Mouse (Mus musculus) kidney, embryonic 14.5 days (tissue): ENCODE measurements around the gene Primpol. TPM values are rescaled to one million over a fixed set of nuclear protein-coding genes. Genes with fewer than 3 reads are reported as not detected.

Source experiments
- ATAC-seq: fragments of 200-750 bp; cut with Nextera tagmentation; 2 replicates; pipeline ENCODE4 v1.8.0; 2017; ENCODE audit warnings: moderate number of reproducible peaks, mild to moderate bottlenecking, moderate TSS enrichment, moderate library complexity; ENCODE audit not compliant: low FRiP score, low TSS enrichment
- H3K27ac ChIP-seq: fragments of 300-500 bp; sonication (generic); 2 replicates; pipeline ENCODE4 v1.5.1; 2014; ENCODE audit warnings: low read depth, mild to moderate bottlenecking, low read length, moderate library complexity, mixed read lengths
- H3K27me3 ChIP-seq: fragments of 300-500 bp; sonication (generic); 2 replicates; pipeline ENCODE4 v1.6.1; 2014; ENCODE audit warnings: mild to moderate bottlenecking, low read length; ENCODE audit not compliant: control insufficient read depth, insufficient read depth
- H3K36me3 ChIP-seq: fragments of 300-500 bp; sonication (generic); 2 replicates; pipeline ENCODE4 v1.6.1; 2014; ENCODE audit warnings: low read length, mixed read lengths; ENCODE audit not compliant: control insufficient read depth, insufficient read depth
- H3K4me1 ChIP-seq: fragments of 300-500 bp; sonication (generic); 2 replicates; pipeline ENCODE4 v1.6.1; 2014; ENCODE audit warnings: low read length, mixed read lengths; ENCODE audit not compliant: control insufficient read depth, insufficient read depth
- H3K4me2 ChIP-seq: fragments of 300-500 bp; sonication (generic); replicated peaks from 2 replicates; pipeline ENCODE4 v1.6.1; 2014; ENCODE audit warnings: low read depth, mild to moderate bottlenecking, low read length
- H3K4me3 ChIP-seq: fragments of 300-500 bp; sonication (generic); 2 replicates; pipeline ENCODE4 v1.5.1; 2014; ENCODE audit warnings: mild to moderate bottlenecking, low read length
- H3K9ac ChIP-seq: fragments of 300-500 bp; sonication (generic); 2 replicates; pipeline ENCODE4 v1.6.1; 2014; ENCODE audit warnings: low read depth, mild to moderate bottlenecking, low read length, moderate library complexity
- H3K9me3 ChIP-seq: fragments of 300-500 bp; sonication (generic); 2 replicates; pipeline ENCODE4 v1.6.1; 2016; ENCODE audit warnings: low read length; ENCODE audit not compliant: control insufficient read depth
- WGBS: fragments of 180-500 bp; shearing (Covaris S2); extraction: QIAGEN DNeasy Blood & Tissue Kit; methylation state at CpG from one replicate; pipeline ENCODE4 v1.1.7; 2014; 5-methylcytosine and 5-hydroxymethylcytosine counted together
- polyA plus RNA-seq: library from polyadenylated mRNA; unstranded; fragments of >200 nt; fragmentation: Nextera tagmentation; extraction: Ambion mirVana; gene quantifications from 2 replicates; pipeline ENCODE4 v1.2.1, GENCODE M21; 2014

The Primpol gene
- polyA plus RNA-seq, 1 experiment from 2014 or later = 15.1 TPM

GRCm38 (mm10) chr8:46559428-46559827 is 57.6 kb downstream of the Primpol start:
- no peak overlapping the region for H3K4me3 ChIP-seq
- H3K9me3 ChIP-seq = no peaks in the 10 kb centered on the region
- WGBS = 82% methylated on average over 6 of the region's 6 CpGs
- no peak overlapping the region for H3K27ac ChIP-seq
- H3K27me3 ChIP-seq = no peaks in the 10 kb centered on the region
- H3K4me1 ChIP-seq = no peaks in the 10 kb centered on the region
- no peak overlapping the region for H3K4me2 ChIP-seq
- no peak overlapping the region for H3K9ac ChIP-seq
- peaks cover 27% of the 10 kb centered on the region; the same call in 1 of the 2 replicates for H3K36me3 ChIP-seq
- ATAC-seq = no peak

DNA sequence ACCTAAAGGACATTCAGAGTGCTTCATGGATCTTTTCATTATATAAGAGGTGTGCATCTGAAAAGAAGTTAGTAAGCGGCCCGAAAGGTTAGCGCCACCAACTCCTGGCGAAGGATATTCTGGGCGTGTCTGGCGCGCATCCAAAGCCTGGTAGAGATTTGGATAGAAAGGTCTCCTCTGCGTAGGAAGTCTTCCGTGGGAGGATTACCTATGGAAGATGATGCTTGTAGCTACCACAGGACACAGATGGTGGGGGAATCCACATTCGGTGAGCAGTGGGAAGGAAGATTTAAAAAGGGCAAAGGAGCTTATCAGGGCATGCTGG is 64.6 kb downstream of the Primpol start:
- Histone ChIP-seq H3K9me3 (no peaks in the 10 kb centered on the region), H3K9ac (peak overlapping the region; percentile 65), H3K4me1 (peaks cover 10% of the 10 kb centered on the region), H3K27ac (no peak overlapping the region), H3K27me3 (no peaks in the 10 kb centered on the region), H3K4me3 (peak overlapping the region; percentile 79), H3K36me3 (peaks cover 8% of the 10 kb centered on the region; the same call in 1 of the 2 replicates), H3K4me2 (peak overlapping the region; percentile 84)
- ATAC-seq = no peak
- WGBS = 4% methylated on average over 10 of the region's 10 CpGs

DNA sequence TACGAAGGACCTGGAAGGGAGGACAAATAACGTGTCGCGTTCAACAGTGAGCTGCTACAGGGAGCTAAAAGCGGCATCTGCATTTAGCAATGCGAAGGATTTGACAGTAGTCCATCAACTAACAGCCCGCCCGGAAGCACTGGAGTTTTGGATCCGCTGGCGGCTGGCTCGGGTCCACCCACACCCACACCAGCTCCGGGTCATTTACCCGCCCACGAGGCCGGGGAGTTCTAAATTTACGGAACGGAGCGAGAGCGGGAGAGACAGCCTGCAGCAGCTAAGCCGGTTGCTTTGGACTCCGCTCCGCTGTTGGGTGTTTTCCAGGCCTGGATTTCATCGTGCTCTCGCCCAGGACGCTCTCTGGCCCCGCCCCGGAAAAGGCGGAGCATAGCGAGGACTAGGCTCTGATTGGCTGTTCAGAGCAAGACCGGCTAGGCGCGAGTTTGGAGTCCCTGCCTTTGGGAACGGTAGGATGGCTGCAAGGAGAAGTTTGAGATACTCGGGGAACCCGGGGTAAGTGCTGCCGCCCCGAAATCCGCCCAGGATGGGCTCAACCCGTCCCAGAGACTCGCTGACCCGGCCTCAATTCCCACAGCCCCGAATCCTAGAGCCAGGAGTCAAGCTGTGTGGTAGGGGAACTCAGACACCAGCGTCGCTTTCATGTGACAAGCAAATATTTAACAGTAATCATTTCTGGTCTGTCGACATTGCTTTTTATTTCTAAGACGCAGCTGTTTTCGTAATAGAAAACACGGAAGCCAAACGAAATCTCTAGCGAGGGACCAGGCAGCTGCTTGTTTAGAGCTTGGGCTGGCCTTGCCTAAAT is 65.2 kb downstream of the Primpol start, which contains the start of gene Cenpu:
Gene Cenpu (plus strand): TSS at position 414 of the 826 bp plus-strand sequence.
- Histone ChIP-seq H3K27me3 (no peaks in the 10 kb centered on the region), H3K9ac (peak within 1 kb of the TSS; percentile 65), H3K4me3 (peak within 1 kb of the TSS; percentile 79), H3K27ac (peak within 1 kb of the TSS; percentile 59; the same call in 1 of the 2 replicates), H3K9me3 (no peaks in the 10 kb centered on the region), H3K36me3 (peaks cover 8% of the 10 kb centered on the region; the same call in 1 of the 2 replicates), H3K4me2 (peak within 1 kb of the TSS; percentile 84), H3K4me1 (peaks cover 10% of the 10 kb centered on the region)
- WGBS = under 1% methylated on average over 50 of the region's 50 CpGs
- ATAC-seq = peak; percentile 99

DNA sequence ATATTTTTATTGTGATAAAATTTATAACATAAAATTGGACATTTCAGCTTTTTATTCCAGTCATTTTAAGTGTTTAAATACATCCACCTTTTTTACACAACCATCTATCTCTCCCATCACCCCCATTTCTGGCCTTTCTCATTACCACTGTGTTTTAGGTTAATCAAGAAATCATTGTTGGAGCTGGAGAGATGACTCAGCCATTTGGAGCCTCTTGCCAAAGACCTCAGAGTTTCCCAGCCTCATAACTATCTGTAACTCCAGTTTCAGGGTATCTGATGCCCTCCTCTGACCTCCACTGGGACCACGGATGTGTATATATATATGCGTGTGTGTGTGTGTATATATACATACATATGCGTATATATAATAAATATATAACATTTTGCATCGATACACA is 66.0 kb downstream of the Primpol start:
- Histone ChIP-seq H3K4me1 (peaks cover 10% of the 10 kb centered on the region), H3K9ac (no peak overlapping the region), H3K9me3 (no peaks in the 10 kb centered on the region), H3K27me3 (no peaks in the 10 kb centered on the region), H3K4me3 (peak overlapping the region; percentile 79), H3K27ac (no peak overlapping the region), H3K4me2 (peak overlapping the region; percentile 53), H3K36me3 (peaks cover 7% of the 10 kb centered on the region; the same call in 1 of the 2 replicates)
- ATAC-seq = no peak
- 53% methylated on average over 4 of the region's 4 CpGs for WGBS

GRCm38 (mm10) chr8:46550058-46550457 is 67.0 kb downstream of the Primpol start:
- Histone ChIP-seq H3K9me3 (no peaks in the 10 kb centered on the region), H3K9ac (no peak overlapping the region), H3K27ac (no peak overlapping the region), H3K4me3 (no peak overlapping the region), H3K36me3 (0 out of 2 replicates have a peak, but pooled peaks cover 4% of the 10 kb centered on the region), H3K27me3 (no peaks in the 10 kb centered on the region), H3K4me1 (peaks cover 10% of the 10 kb centered on the region), H3K4me2 (no peak overlapping the region)
- ATAC-seq = no peak
- 81% methylated on average over 8 of the region's 8 CpGs for WGBS

DNA sequence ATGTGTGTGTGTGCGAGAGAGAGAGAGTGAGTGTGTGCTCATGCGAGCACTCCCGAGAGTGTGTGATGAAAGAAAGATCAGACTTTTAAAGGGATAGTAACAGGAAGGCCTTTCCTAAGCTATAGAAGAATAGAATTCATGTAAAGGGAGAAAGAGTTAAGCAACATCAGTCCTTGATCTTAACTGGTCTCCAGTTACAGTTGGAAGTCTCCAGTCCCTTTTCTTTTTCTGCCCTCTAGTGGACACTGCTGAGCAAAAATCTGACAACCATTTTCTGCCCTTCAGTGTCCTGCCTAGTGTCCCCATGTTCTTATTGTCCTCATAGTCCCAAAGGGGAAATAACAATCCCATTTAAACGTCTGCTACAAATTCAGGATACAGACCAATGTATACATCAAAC is 69.8 kb downstream of the Primpol start:
- Histone ChIP-seq H3K9ac (no peak overlapping the region), H3K4me1 (0 out of 2 replicates have a peak, but pooled peaks cover 4% of the 10 kb centered on the region), H3K9me3 (no peaks in the 10 kb centered on the region), H3K27me3 (no peaks in the 10 kb centered on the region), H3K27ac (no peak overlapping the region; the same call in 1 of the 2 replicates), H3K36me3 (no peaks in the 10 kb centered on the region), H3K4me3 (no peak overlapping the region), H3K4me2 (no peak overlapping the region)
- 35% methylated on average over 4 of the region's 4 CpGs for WGBS
- no peak for ATAC-seq

DNA sequence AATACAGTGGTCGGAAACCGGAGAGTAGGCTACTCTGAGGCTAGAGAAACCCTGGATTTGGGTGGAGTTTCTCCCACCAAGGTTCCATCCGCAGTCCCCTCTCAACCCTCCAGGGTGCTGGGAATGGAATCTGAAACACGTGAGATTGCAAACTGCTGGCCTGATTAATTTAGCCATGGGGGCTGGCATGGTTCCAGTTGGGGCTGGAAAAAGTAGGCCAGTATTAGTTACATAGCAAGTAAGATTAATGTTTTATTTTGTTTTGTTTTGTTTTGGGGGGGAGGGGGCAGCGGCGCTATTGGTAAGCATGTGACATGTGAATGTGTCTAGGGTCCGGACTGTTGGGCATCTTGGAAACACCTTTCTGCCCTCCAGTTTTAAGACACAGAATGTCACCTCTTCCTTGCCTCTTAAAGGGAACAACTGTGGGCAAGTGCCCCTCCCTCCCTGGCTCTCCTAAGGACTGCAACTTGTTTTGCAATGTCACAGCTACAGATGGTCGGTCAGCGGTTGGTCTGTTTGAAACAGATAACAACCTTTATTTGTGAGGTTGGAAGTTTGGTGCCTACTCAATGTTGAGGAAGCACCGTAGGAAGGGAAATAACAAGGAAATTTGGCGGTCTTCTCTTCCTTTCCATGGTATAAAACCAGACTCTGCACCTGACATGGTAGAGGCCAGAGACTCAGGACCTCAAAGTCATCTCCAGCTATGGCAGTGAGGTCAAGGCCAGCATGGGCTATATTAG is 70.4 kb downstream of the Primpol start:
- WGBS = 65% methylated on average over 11 of the region's 11 CpGs
- no peaks in the 10 kb centered on the region for H3K27me3 ChIP-seq
- H3K4me1 ChIP-seq = 0 out of 2 replicates have a peak, but pooled peaks cover 4% of the 10 kb centered on the region
- no peak overlapping the region for H3K4me3 ChIP-seq
- H3K4me2 ChIP-seq = no peak overlapping the region
- H3K36me3 ChIP-seq = no peaks in the 10 kb centered on the region
- H3K27ac ChIP-seq = no peak overlapping the region; the same call in 1 of the 2 replicates
- H3K9me3 ChIP-seq = no peaks in the 10 kb centered on the region
- H3K9ac ChIP-seq = no peak overlapping the region
- 0 out of 2 replicates have a peak, but pooled peaks have one; percentile 18 for ATAC-seq

GRCm38 (mm10) chr8:46545854-46546253 is 71.2 kb downstream of the Primpol start:
- H3K9ac ChIP-seq = no peak overlapping the region
- WGBS = 86% methylated on average over 5 of the region's 5 CpGs
- no peaks in the 10 kb centered on the region for H3K27me3 ChIP-seq
- H3K4me3 ChIP-seq = no peak overlapping the region
- no peaks in the 10 kb centered on the region for H3K9me3 ChIP-seq
- H3K36me3 ChIP-seq = no peaks in the 10 kb centered on the region
- ATAC-seq = no peak
- H3K4me1 ChIP-seq = no peaks in the 10 kb centered on the region
- H3K4me2 ChIP-seq = no peak overlapping the region
- no peak overlapping the region for H3K27ac ChIP-seq

GRCm38 (mm10) chr8:46543662-46544061 is 73.3 kb downstream of the Primpol start:
- ATAC-seq = no peak
- 79% methylated on average over 6 of the region's 6 CpGs for WGBS
- Histone ChIP-seq H3K4me2 (no peak overlapping the region), H3K9ac (no peak overlapping the region), H3K9me3 (no peaks in the 10 kb centered on the region), H3K27me3 (no peaks in the 10 kb centered on the region), H3K4me3 (no peak overlapping the region), H3K36me3 (no peaks in the 10 kb centered on the region), H3K27ac (no peak overlapping the region), H3K4me1 (no peaks in the 10 kb centered on the region)
